Comparison of ENCODE assay signal across 10 mouse cellular contexts in genomic region chr9:107522400-107522711, GRCm38 (mm10). TPM values are rescaled to one million over a fixed set of nuclear protein-coding genes. Genes with fewer than 3 reads are reported as not detected.
DNase-seq lines count a peak whose midpoint lies in the region; ATAC-seq and TF ChIP-seq lines count a peak whose summit lies in the region.
"Had no signal": no experiment of that assay in that cellular context is flagged by ENCODE, and none has a peak within 500 bp of the region (broad histone marks: within the 10 kb centered on the region; RNA-seq: fewer than 3 reads in every experiment).

No protein-coding gene starts in this region.

- TF ChIP-seq CTCF in heart, adult 2 months (IDR thresholded peaks at IDR 0.05): no peak

- no peak for DNase-seq in heart, adult 2 months
- peak; percentile 40 for DNase-seq in MN1 (ENCODE audit: low spot score)
- DNase-seq in layer of hippocampus, postnatal 36 days: no peak
- DNase-seq in spleen, postnatal 14 days (ENCODE audit: low spot score in 2 of 2): no peak
- DNase-seq in left cerebral cortex, postnatal 25 days (ENCODE audit: low spot score in 2 of 2): no peak
- DNase-seq: heart, postnatal 36 days had no signal

- no peak overlapping the region; the same call in 1 of the 2 replicates for H3K27ac ChIP-seq in heart, embryonic 16.5 days (ENCODE audit: low read length)
- no peak overlapping the region for H3K27ac ChIP-seq in heart, adult 2 months
- H3K27ac ChIP-seq in hindbrain, embryonic 12.5 days: peak overlapping the region; percentile 40; the same call in 1 of the 2 replicates
- H3K27ac ChIP-seq in midbrain, embryonic 12.5 days (replicated peaks): 0 out of 2 replicates have a peak overlapping the region, but pooled peaks have one; percentile 42
- H3K27ac ChIP-seq: liver, embryonic 14.5 days had no signal

- ATAC-seq in heart, embryonic 16.5 days (replicated peaks; ENCODE audit: extremely low read depth, insufficient read depth, low FRiP score): no peak
- ATAC-seq in hindbrain, embryonic 12.5 days (ENCODE audit: low FRiP score): peak; percentile 5; the same call in 1 of the 2 replicates
- 0 out of 2 replicates have a peak, but pooled peaks have one; percentile 10 for ATAC-seq in midbrain, embryonic 12.5 days (ENCODE audit: low FRiP score, low read depth)

- H3K36me3 ChIP-seq in heart, embryonic 16.5 days (ENCODE audit: control insufficient read depth, insufficient read depth): no peaks in the 10 kb centered on the region
- H3K36me3 ChIP-seq in heart, adult 2 months (ENCODE audit: control insufficient read depth, insufficient read depth, low read length): no peaks in the 10 kb centered on the region
- H3K36me3 ChIP-seq in hindbrain, embryonic 12.5 days: no peaks in the 10 kb centered on the region
- H3K36me3 ChIP-seq in midbrain, embryonic 12.5 days: no peaks in the 10 kb centered on the region

- H3K27me3 ChIP-seq in heart, embryonic 16.5 days (ENCODE audit: control insufficient read depth, insufficient read depth, low read length): peaks cover 13% of the 10 kb centered on the region
- H3K27me3 ChIP-seq in heart, adult 2 months (ENCODE audit: control insufficient read depth, insufficient read depth, low read length): peaks cover 8% of the 10 kb centered on the region; the same call in 1 of the 2 replicates
- peaks cover 41% of the 10 kb centered on the region for H3K27me3 ChIP-seq in hindbrain, embryonic 12.5 days
- H3K27me3 ChIP-seq in midbrain, embryonic 12.5 days: peaks cover 56% of the 10 kb centered on the region

- intact Hi-C loops in heart, adult 2 months (cut with DNase I): no loop called here
- intact Hi-C loops in left cerebral cortex, postnatal 25 days (cut with DNase I): no loop called here

- H3K9ac ChIP-seq in heart, embryonic 16.5 days (ENCODE audit: low read length): peak overlapping the region; percentile 45
- H3K9ac ChIP-seq in heart, adult 2 months (ENCODE audit: low read depth, low read length): no peak overlapping the region
- peak overlapping the region; percentile 41; the same call in 1 of the 2 replicates for H3K9ac ChIP-seq in hindbrain, embryonic 12.5 days
- peak overlapping the region; percentile 47; the same call in 1 of the 2 replicates for H3K9ac ChIP-seq in midbrain, embryonic 12.5 days (replicated peaks)
- H3K9ac ChIP-seq: liver, embryonic 14.5 days had no signal

- peaks cover 14% of the 10 kb centered on the region for H3K4me1 ChIP-seq in heart, embryonic 16.5 days (ENCODE audit: control insufficient read depth, insufficient read depth, low read length)
- H3K4me1 ChIP-seq in heart, adult 2 months (ENCODE audit: control insufficient read depth, insufficient read depth, low read length): no peaks in the 10 kb centered on the region
- peaks cover 32% of the 10 kb centered on the region for H3K4me1 ChIP-seq in hindbrain, embryonic 12.5 days
- peaks cover 38% of the 10 kb centered on the region for H3K4me1 ChIP-seq in midbrain, embryonic 12.5 days

- no peak for TF ChIP-seq EP300 in heart, adult 2 months (IDR thresholded peaks at IDR 0.05; ENCODE audit: insufficient read depth, low read depth, low read length)

- no peak overlapping the region; the same call in 1 of the 2 replicates for H3K4me3 ChIP-seq in heart, embryonic 16.5 days (ENCODE audit: low read length)
- H3K4me3 ChIP-seq in heart, adult 2 months: no peak overlapping the region
- H3K4me3 ChIP-seq in hindbrain, embryonic 12.5 days: no peak overlapping the region
- no peak overlapping the region for H3K4me3 ChIP-seq in midbrain, embryonic 12.5 days

- H3K4me2 ChIP-seq in heart, embryonic 16.5 days (ENCODE audit: low read depth, low read length): peak overlapping the region; percentile 55
- H3K4me2 ChIP-seq in hindbrain, embryonic 12.5 days (replicated peaks): peak overlapping the region; percentile 39
- H3K4me2 ChIP-seq in midbrain, embryonic 12.5 days (replicated peaks): 0 out of 2 replicates have a peak overlapping the region, but pooled peaks have one; percentile 32

- WGBS in heart, embryonic 16.5 days: 29% methylated on average over 2 of the region's 2 CpGs
- WGBS in heart, adult 2 months: 25% methylated on average over 2 of the region's 2 CpGs
- 37% methylated on average over 2 of the region's 2 CpGs for WGBS in hindbrain, embryonic 12.5 days
- 49% methylated on average over 2 of the region's 2 CpGs for WGBS in midbrain, embryonic 12.5 days

- no peak for TF ChIP-seq POLR2A in heart, adult 2 months (IDR thresholded peaks at IDR 0.05; ENCODE audit: insufficient read depth, low read depth, low read length)

- H3K79me2 ChIP-seq in heart, adult 2 months (replicated peaks; ENCODE audit: control insufficient read depth, insufficient read depth, low read length): no peaks in the 10 kb centered on the region

- H3K9me3 ChIP-seq in heart, embryonic 16.5 days (replicated peaks; ENCODE audit: control insufficient read depth, low read length): no peaks in the 10 kb centered on the region
- no peaks in the 10 kb centered on the region for H3K9me3 ChIP-seq in hindbrain, embryonic 12.5 days (replicated peaks)
- H3K9me3 ChIP-seq in midbrain, embryonic 12.5 days: no peaks in the 10 kb centered on the region

RNA-seq across cellular contexts. Expression of gene Tmem115, which starts 11.4 kb away (rescaled TPM):
- polyA plus RNA-seq in heart, embryonic 16.5 days (2015; fragmentation: Nextera tagmentation; extraction: Ambion mirVana): 31.3 and 32.9 TPM in 2 replicates
- 10 to 100 TPM; 20.3 to 22.9 TPM for total RNA-seq in heart, adult 2 months (2021)
- polyA plus RNA-seq in heart, adult 2 months (2012; rRNA removed): 25.9 and 28.3 TPM in 2 replicates
- 48.1 and 50.4 TPM in 2 replicates for polyA plus RNA-seq in hindbrain, embryonic 12.5 days (2016; fragmentation: Nextera tagmentation; extraction: Ambion mirVana)
- 43.6 TPM in 2 replicates for polyA plus RNA-seq in midbrain, embryonic 12.5 days (2016; fragmentation: Nextera tagmentation; extraction: Ambion mirVana)
- total RNA-seq in layer of hippocampus, postnatal 36 days (2021): 10 to 100 TPM; 34.6 to 35.0 TPM
- 10 to 100 TPM; 33.3 to 36.5 TPM for total RNA-seq in left cerebral cortex, postnatal 25 days (2021)

RNA-seq across cellular contexts. Expression of gene Cyb561d2, which starts 19.6 kb away (rescaled TPM):
- polyA plus RNA-seq in heart, embryonic 16.5 days (2015; fragmentation: Nextera tagmentation; extraction: Ambion mirVana): 17.7 and 18.5 TPM in 2 replicates
- 1 to 10 TPM; 3.2 to 4.3 TPM for total RNA-seq in heart, adult 2 months (2021)
- polyA plus RNA-seq in heart, adult 2 months (2012; rRNA removed): 10.6 and 11.0 TPM in 2 replicates
- 21.9 and 22.6 TPM in 2 replicates for polyA plus RNA-seq in hindbrain, embryonic 12.5 days (2016; fragmentation: Nextera tagmentation; extraction: Ambion mirVana)
- polyA plus RNA-seq in midbrain, embryonic 12.5 days (2016; fragmentation: Nextera tagmentation; extraction: Ambion mirVana): 19.3 and 19.4 TPM in 2 replicates
- total RNA-seq in layer of hippocampus, postnatal 36 days (2021): 10 to 100 TPM; 15.1 to 18.2 TPM
- 10 to 100 TPM; 16.2 to 17.4 TPM for total RNA-seq in left cerebral cortex, postnatal 25 days (2021)

RNA-seq across cellular contexts. Expression of gene Nprl2, which starts 19.7 kb away (rescaled TPM):
- polyA plus RNA-seq in heart, embryonic 16.5 days (2015; fragmentation: Nextera tagmentation; extraction: Ambion mirVana): 32.4 and 33.3 TPM in 2 replicates
- total RNA-seq in heart, adult 2 months (2021): 10 to 100 TPM; 17.2 to 22.1 TPM
- 33.6 and 40.9 TPM in 2 replicates for polyA plus RNA-seq in heart, adult 2 months (2012; rRNA removed)
- polyA plus RNA-seq in hindbrain, embryonic 12.5 days (2016; fragmentation: Nextera tagmentation; extraction: Ambion mirVana): 47.5 and 50.5 TPM in 2 replicates
- polyA plus RNA-seq in midbrain, embryonic 12.5 days (2016; fragmentation: Nextera tagmentation; extraction: Ambion mirVana): 48.1 and 48.4 TPM in 2 replicates
- 10 to 100 TPM; 39.7 to 47.9 TPM for total RNA-seq in layer of hippocampus, postnatal 36 days (2021)
- total RNA-seq in left cerebral cortex, postnatal 25 days (2021): 10 to 100 TPM; 40.4 to 41.7 TPM

RNA-seq across cellular contexts. Expression of gene Zmynd10, which starts 24.7 kb away (rescaled TPM):
- polyA plus RNA-seq in heart, embryonic 16.5 days (2015; fragmentation: Nextera tagmentation; extraction: Ambion mirVana): 1.7 and 2.5 TPM in 2 replicates
- not detected for total RNA-seq in heart, adult 2 months (2021)
- 0.64 and 1.3 TPM in 2 replicates for polyA plus RNA-seq in heart, adult 2 months (2012; rRNA removed)
- 3.6 and 4.3 TPM in 2 replicates for polyA plus RNA-seq in hindbrain, embryonic 12.5 days (2016; fragmentation: Nextera tagmentation; extraction: Ambion mirVana)
- polyA plus RNA-seq in midbrain, embryonic 12.5 days (2016; fragmentation: Nextera tagmentation; extraction: Ambion mirVana): 1.1 and 2.6 TPM in 2 replicates
- 1 to 10 TPM; 3.4 to 4.3 TPM for total RNA-seq in layer of hippocampus, postnatal 36 days (2021)
- 1 to 10 TPM; 4.0 to 5.6 TPM for total RNA-seq in left cerebral cortex, postnatal 25 days (2021)
- total RNA-seq: heart, postnatal 36 days had no signal

RNA-seq across cellular contexts. Expression of gene Rassf1, which starts 29.0 kb away (rescaled TPM):
- 54.0 and 55.3 TPM in 2 replicates for polyA plus RNA-seq in heart, embryonic 16.5 days (2015; fragmentation: Nextera tagmentation; extraction: Ambion mirVana)
- 10 to 100 TPM; 12.6 to 13.4 TPM for total RNA-seq in heart, adult 2 months (2021)
- 15.5 and 18.5 TPM in 2 replicates for polyA plus RNA-seq in heart, adult 2 months (2012; rRNA removed)
- 37.3 and 39.9 TPM in 2 replicates for polyA plus RNA-seq in hindbrain, embryonic 12.5 days (2016; fragmentation: Nextera tagmentation; extraction: Ambion mirVana)
- 43.6 and 48.9 TPM in 2 replicates for polyA plus RNA-seq in midbrain, embryonic 12.5 days (2016; fragmentation: Nextera tagmentation; extraction: Ambion mirVana)
- total RNA-seq in layer of hippocampus, postnatal 36 days (2021): 10 to 100 TPM; 15.8 TPM
- 10 to 100 TPM; 14.3 to 17.4 TPM for total RNA-seq in left cerebral cortex, postnatal 25 days (2021)

Comparison
In these comparisons a context has a peak if more than half of its experiments do, and no peak if none do; other contexts are left out.
1. H3K27ac ChIP-seq: peak in hindbrain, embryonic 12.5 days (single experiment) and midbrain, embryonic 12.5 days (single experiment); none in heart, embryonic 16.5 days (single experiment) and heart, adult 2 months (single experiment).
2. Peak in every context shown above with its lines, with median percentiles within 50 percentile points of each other: H3K4me2 ChIP-seq.